Mouse (Mus musculus): ENCODE data around the gene Slc9a5.

DNA sequence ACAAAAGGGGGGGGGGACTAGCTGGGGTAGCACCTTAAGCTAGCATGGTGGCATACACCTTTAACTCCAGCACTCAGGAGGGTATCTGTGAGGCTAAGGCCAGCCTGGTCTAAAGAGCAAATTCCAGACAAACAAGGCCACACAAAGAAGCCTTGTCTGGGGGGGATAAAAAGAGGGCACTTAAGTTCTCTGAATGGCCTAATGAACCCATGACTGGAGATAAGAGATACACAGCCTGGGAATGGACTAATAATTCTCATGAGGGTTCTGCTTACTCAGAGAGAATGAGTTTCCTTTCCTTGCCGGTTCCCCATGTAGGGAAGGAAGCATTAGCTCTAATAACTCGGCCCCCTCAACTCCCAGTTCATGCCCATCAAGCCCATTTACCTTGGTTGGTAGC is 16.1 kb upstream of the Slc9a5 start:
- no peak for TF ChIP-seq CTCF (IDR thresholded peaks at IDR 0.05; ENCODE audit: insufficient read depth, low read length)
- no peak for TF ChIP-seq POLR2A (IDR thresholded peaks at IDR 0.05; ENCODE audit: borderline replicate concordance, extremely low read depth, low read depth, low read length)

Measured in lung, adult 2 months (tissue).